Mouse (Mus musculus) spleen, adult 12 weeks (tissue): ENCODE results near the gene Csnk2b.

Source experiments
- DNase-seq: peaks from one replicate; pipeline ENCODE4 v3.0.0; 2022; ENCODE audit warnings: low spot score

The Csnk2b gene

GRCm38 (mm10) chr17:35121871-35122303 is at the start of gene Csnk2b:
Csnk2b (minus strand) TSS chr17:35122053.
- DNase-seq = no peak

GRCm38 (mm10) chr17:35168541-35169207 is 46.8 kb upstream of the Csnk2b start:
- no peak for DNase-seq

- DNase-seq = no peak
Measured at GRCm38 (mm10) chr17:35167794-35168193, 45.9 kb upstream of the Csnk2b start.

GRCm38 (mm10) chr17:35166352-35167035 is 44.6 kb upstream of the Csnk2b start:
- peak; percentile 45 for DNase-seq

- no peak for DNase-seq
Measured at GRCm38 (mm10) chr17:35165451-35166155, 43.8 kb upstream of the Csnk2b start.

GRCm38 (mm10) chr17:35164568-35165450 is 43.0 kb upstream of the Csnk2b start, which contains the start of gene Prrc2a:
Prrc2a (minus strand) TSS chr17:35164897.
- DNase-seq = peak; percentile 92

- no peak for DNase-seq
Measured at GRCm38 (mm10) chr17:35164218-35164567, 42.3 kb upstream of the Csnk2b start.

- DNase-seq = no peak
Measured at GRCm38 (mm10) chr17:35163326-35164081, 41.7 kb upstream of the Csnk2b start.

- DNase-seq = no peak
Measured at GRCm38 (mm10) chr17:35162730-35163129, 40.9 kb upstream of the Csnk2b start.

GRCm38 (mm10) chr17:35162121-35162520 is 40.3 kb upstream of the Csnk2b start:
- DNase-seq = no peak

GRCm38 (mm10) chr17:35161421-35161820 is 39.6 kb upstream of the Csnk2b start:
- no peak for DNase-seq

- DNase-seq = no peak
Measured at GRCm38 (mm10) chr17:35159638-35160037, 37.8 kb upstream of the Csnk2b start.

- DNase-seq = no peak
Measured at GRCm38 (mm10) chr17:35158850-35159593, 37.2 kb upstream of the Csnk2b start.

GRCm38 (mm10) chr17:35157661-35158175 is 35.9 kb upstream of the Csnk2b start:
- no peak for DNase-seq

- DNase-seq = no peak
Measured at GRCm38 (mm10) chr17:35157254-35157653, 35.4 kb upstream of the Csnk2b start.

- DNase-seq = no peak
Measured at GRCm38 (mm10) chr17:35156461-35157200, 34.8 kb upstream of the Csnk2b start.

GRCm38 (mm10) chr17:35155451-35155850 is 33.6 kb upstream of the Csnk2b start:
- DNase-seq = no peak

GRCm38 (mm10) chr17:35154616-35155015 is 32.8 kb upstream of the Csnk2b start:
- no peak for DNase-seq

GRCm38 (mm10) chr17:35153931-35154330 is 32.1 kb upstream of the Csnk2b start:
- DNase-seq = no peak

- no peak for DNase-seq
Measured at GRCm38 (mm10) chr17:35153077-35153476, 31.2 kb upstream of the Csnk2b start.
